Mouse (Mus musculus): Measurements from ENCODE around the gene Sema4c.

DNA sequence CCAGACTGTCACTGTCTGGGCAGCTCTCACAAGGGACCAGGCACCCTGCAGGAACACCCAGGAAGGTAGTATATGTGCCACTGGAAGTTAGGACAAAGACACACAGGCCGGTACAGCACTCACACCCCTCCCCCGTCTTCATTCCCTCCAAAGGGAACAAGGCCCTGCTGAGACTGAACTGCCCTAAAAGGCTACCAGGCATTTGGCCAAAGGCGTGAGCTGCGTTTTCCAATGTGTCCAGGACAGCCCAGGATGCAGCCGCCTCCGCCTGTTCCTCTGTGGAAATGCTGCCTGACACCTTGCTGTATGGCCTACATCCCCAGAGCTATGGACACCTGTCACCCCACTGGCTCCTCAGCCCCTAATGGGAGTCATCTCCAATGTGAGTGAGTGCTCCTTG is 31.3 kb upstream of the Sema4c start:
- no peak for TF ChIP-seq CTCF (IDR thresholded peaks at IDR 0.05 in 2 of 3, conservative IDR thresholded peaks at IDR 0.05 in 1 of 3; ENCODE audit: control insufficient read depth in 1 of 3, insufficient read depth in 1 of 3, low read depth in 2 of 3, low read length in 3 of 3, poor library complexity in 1 of 3, severe bottlenecking in 1 of 3)
- no peak for TF ChIP-seq POLR2A (IDR thresholded peaks at IDR 0.05; ENCODE audit: control insufficient read depth in 1 of 2, insufficient read depth in 1 of 2, low read depth in 1 of 2, low read length in 2 of 2, poor library complexity in 1 of 2)
- no peak for TF ChIP-seq UBTF (IDR thresholded peaks at IDR 0.05; ENCODE audit: borderline replicate concordance, insufficient read depth, low read depth, low read length)
- TF ChIP-seq SIN3A (IDR thresholded peaks at IDR 0.05; ENCODE audit: low read length) = no peak
- no peak for TF ChIP-seq CHD2 (IDR thresholded peaks at IDR 0.05; ENCODE audit: low read length)
- TF ChIP-seq TAL1 (IDR thresholded peaks at IDR 0.05; ENCODE audit: low read length) = no peak
- TF ChIP-seq NELFE (IDR thresholded peaks at IDR 0.05; ENCODE audit: low read depth, low read length) = no peak
- no peak for TF ChIP-seq ZNF384 (IDR thresholded peaks at IDR 0.05; ENCODE audit: low read depth, low read length)
